Mouse (Mus musculus): ENCODE measurements at regions not wholly inside any gene's neighbourhood (a gene's known extent, or its start where the extent isn't known, plus 50 kb on each side); places are given as distances from the start of the nearest gene placed in this dataset.

DNA sequence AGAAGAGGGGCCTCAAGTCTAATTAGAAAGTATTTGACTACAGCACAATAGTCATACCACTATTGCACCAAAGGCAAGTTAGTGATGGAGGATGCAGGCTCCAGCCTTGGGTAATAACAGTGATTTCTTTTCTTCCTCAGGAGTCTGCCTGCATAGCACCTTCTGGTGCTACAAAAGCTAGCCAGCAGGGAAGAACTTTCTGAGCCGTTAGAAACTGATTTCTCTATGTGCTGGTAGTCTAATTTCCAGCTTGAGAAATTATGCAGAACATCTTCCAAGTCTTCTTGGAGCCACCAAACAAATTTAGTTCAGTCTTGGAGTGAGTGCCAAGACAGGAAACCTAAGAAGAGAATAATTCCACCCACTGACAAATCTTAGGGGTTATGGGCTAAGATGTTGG, 115.2 kb upstream of the Foxa2 start:
- TF ChIP-seq ELF1 (IDR thresholded peaks at IDR 0.05; ENCODE audit: low read depth, low read length): no peak
- TF ChIP-seq JUND (IDR thresholded peaks at IDR 0.05; ENCODE audit: low read depth, low read length): no peak
- TF ChIP-seq NELFE (IDR thresholded peaks at IDR 0.05; ENCODE audit: low read depth, low read length): no peak
- TF ChIP-seq E2F4 (IDR thresholded peaks at IDR 0.05; ENCODE audit: borderline replicate concordance, low read depth, low read length): no peak
- TF ChIP-seq TBP (IDR thresholded peaks at IDR 0.05; ENCODE audit: low read depth, low read length): no peak
- no peak for TF ChIP-seq NRF1 (IDR thresholded peaks at IDR 0.05; ENCODE audit: insufficient read depth, low read depth, low read length, poor library complexity, severe bottlenecking)
- no peak for TF ChIP-seq MXI1 (IDR thresholded peaks at IDR 0.05; ENCODE audit: low read depth, low read length)
- no peak for TF ChIP-seq BHLHE40 (IDR thresholded peaks at IDR 0.05; ENCODE audit: borderline replicate concordance, low read depth, low read length)
- no peak for TF ChIP-seq MAFK (IDR thresholded peaks at IDR 0.05; ENCODE audit: borderline replicate concordance, low read depth, low read length)
- no peak for TF ChIP-seq TCF12 (IDR thresholded peaks at IDR 0.05; ENCODE audit: low read depth, low read length)
- TF ChIP-seq CHD1 (IDR thresholded peaks at IDR 0.05; ENCODE audit: low read depth, low read length): no peak
- no peak for TF ChIP-seq KAT2A (conservative IDR thresholded peaks at IDR 0.05; ENCODE audit: low read depth, low read length)
- no peak for TF ChIP-seq SIN3A (IDR thresholded peaks at IDR 0.05; ENCODE audit: low read length)
- no peak for TF ChIP-seq UBTF (IDR thresholded peaks at IDR 0.05; ENCODE audit: borderline replicate concordance, insufficient read depth, low read depth, low read length)
- no peak for TF ChIP-seq TAL1 (IDR thresholded peaks at IDR 0.05; ENCODE audit: low read length)
- no peak for TF ChIP-seq MEF2A (IDR thresholded peaks at IDR 0.05; ENCODE audit: extremely low read depth, insufficient replicate concordance, low read depth, low read length, poor library complexity, severe bottlenecking)
- no peak for TF ChIP-seq MAX (IDR thresholded peaks at IDR 0.05; ENCODE audit: low read length)
- no peak overlapping the region for H3K27ac ChIP-seq (ENCODE audit: control insufficient read depth, low read depth, low read length)
- H3K36me3 ChIP-seq (ENCODE audit: control insufficient read depth in 1 of 2, insufficient read depth in 2 of 2, low read length in 2 of 2): no peaks in the 10 kb centered on the region
- no peaks in the 10 kb centered on the region for H3K9me3 ChIP-seq (replicated peaks; ENCODE audit: insufficient read depth, low read length)
- H3K9ac ChIP-seq (ENCODE audit: control insufficient read depth, low read depth, low read length, poor library complexity, severe bottlenecking): no peak overlapping the region
- H3K27me3 ChIP-seq (ENCODE audit: control insufficient read depth in 1 of 2, insufficient read depth in 2 of 2, low read length in 2 of 2): no peaks in the 10 kb centered on the region
- no peak overlapping the region for H3K4me3 ChIP-seq (ENCODE audit: control insufficient read depth in 1 of 2, insufficient read depth in 1 of 2, low read depth in 2 of 2, low read length in 2 of 2)
- DNase-seq (ENCODE audit: low read depth, low spot score): no peak
- H3K4me1 ChIP-seq (ENCODE audit: control insufficient read depth in 1 of 2, insufficient read depth in 2 of 2, low read length in 2 of 2): no peaks in the 10 kb centered on the region
- no peaks in the 10 kb centered on the region for H3K79me2 ChIP-seq (ENCODE audit: control insufficient read depth, insufficient read depth, low read length, poor library complexity)

DNA sequence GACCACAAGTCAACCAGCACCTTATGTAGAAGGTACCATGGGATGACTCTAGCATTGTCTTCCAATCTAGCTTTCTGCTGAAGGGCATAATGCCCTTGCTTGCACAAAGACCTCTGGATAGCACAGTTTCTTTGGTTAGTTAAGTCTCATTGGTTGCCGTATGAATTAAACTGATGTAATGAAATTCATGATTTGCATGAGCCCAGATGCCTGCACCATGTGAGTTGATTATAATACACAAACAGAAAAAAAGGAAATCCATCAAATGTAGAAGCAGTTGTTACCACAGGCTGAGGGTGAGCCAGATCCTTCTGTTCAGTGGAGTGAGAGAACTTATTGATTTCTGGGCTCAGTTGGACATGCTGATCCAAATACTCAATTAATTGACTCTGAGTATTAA, 115.8 kb upstream of the Foxa2 start:
- H3K27me3 ChIP-seq (ENCODE audit: control insufficient read depth in 1 of 2, insufficient read depth in 2 of 2, low read length in 2 of 2): no peaks in the 10 kb centered on the region
- TF ChIP-seq ZNF384 (IDR thresholded peaks at IDR 0.05; ENCODE audit: low read depth, low read length) (no peak), JUND (IDR thresholded peaks at IDR 0.05; ENCODE audit: low read depth, low read length) (no peak), HCFC1 (IDR thresholded peaks at IDR 0.05; ENCODE audit: low read depth, low read length) (no peak), TAL1 (IDR thresholded peaks at IDR 0.05; ENCODE audit: low read length) (no peak), MAX (IDR thresholded peaks at IDR 0.05; ENCODE audit: low read length) (no peak), BHLHE40 (IDR thresholded peaks at IDR 0.05; ENCODE audit: borderline replicate concordance, low read depth, low read length) (no peak), MAZ (IDR thresholded peaks at IDR 0.05; ENCODE audit: low read depth, low read length) (no peak), CHD1 (IDR thresholded peaks at IDR 0.05; ENCODE audit: low read depth, low read length) (no peak), MEF2A (IDR thresholded peaks at IDR 0.05; ENCODE audit: extremely low read depth, insufficient replicate concordance, low read depth, low read length, poor library complexity, severe bottlenecking) (no peak)

More for the DNA sequence above, 115.8 kb upstream of the Foxa2 start:
- H3K27ac ChIP-seq (ENCODE audit: control insufficient read depth, low read depth, low read length): no peak overlapping the region
- DNase-seq (ENCODE audit: low read depth, low spot score): no peak
- no peaks in the 10 kb centered on the region for H3K79me2 ChIP-seq (ENCODE audit: control insufficient read depth, insufficient read depth, low read length, poor library complexity)
- H3K4me3 ChIP-seq (ENCODE audit: control insufficient read depth in 1 of 2, insufficient read depth in 1 of 2, low read depth in 2 of 2, low read length in 2 of 2): no peak overlapping the region
- H3K9me3 ChIP-seq (replicated peaks; ENCODE audit: insufficient read depth, low read length): no peaks in the 10 kb centered on the region
- no peaks in the 10 kb centered on the region for H3K4me1 ChIP-seq (ENCODE audit: control insufficient read depth in 1 of 2, insufficient read depth in 2 of 2, low read length in 2 of 2)
- no peak overlapping the region for H3K9ac ChIP-seq (ENCODE audit: control insufficient read depth, low read depth, low read length, poor library complexity, severe bottlenecking)
- H3K36me3 ChIP-seq (ENCODE audit: control insufficient read depth in 1 of 2, insufficient read depth in 2 of 2, low read length in 2 of 2): no peaks in the 10 kb centered on the region
